In the genomic region with DNA sequence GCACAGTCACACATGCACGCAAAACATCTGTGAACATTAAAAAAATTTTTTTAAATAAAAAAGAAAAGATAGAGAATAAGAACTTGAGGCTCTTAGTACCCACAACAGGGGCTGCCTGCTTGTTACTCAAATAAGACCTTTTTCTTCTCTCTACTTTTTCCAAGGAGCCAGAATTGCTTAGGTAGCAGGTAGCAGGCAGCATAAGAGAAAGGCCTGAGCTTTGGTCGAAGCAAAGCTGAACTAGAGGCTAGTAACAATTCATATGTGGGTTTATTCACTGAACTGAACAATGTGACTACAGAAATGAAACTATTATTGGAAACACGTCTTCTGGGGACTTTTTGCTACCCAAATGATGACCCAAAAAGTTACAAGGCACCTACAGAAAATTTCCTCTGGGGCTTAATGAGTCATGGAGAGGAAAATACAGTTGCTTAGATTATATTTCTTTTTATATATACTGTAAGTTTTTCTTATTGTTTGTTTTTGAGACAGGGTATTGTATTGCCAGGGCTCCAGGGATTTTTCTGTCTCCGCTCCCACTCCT, we compare ENCODE assay signal across 22 mouse cellular contexts. TPM values are rescaled to one million over a fixed set of nuclear protein-coding genes. Genes with fewer than 3 reads are reported as not detected.
DNase-seq lines count a peak whose midpoint lies in the region; TF ChIP-seq lines count a peak whose summit lies in the region.
"Had no signal": no experiment of that assay in that cellular context is flagged by ENCODE, and none has a peak within 500 bp of the region (broad histone marks: within the 10 kb centered on the region; RNA-seq: fewer than 3 reads in every experiment).

No protein-coding gene starts in this region.

- no peaks in the 10 kb centered on the region for H3K9me3 ChIP-seq in ES-E14 (ENCODE audit: control insufficient read depth, insufficient read depth, low read depth, low read length)
- H3K9me3 ChIP-seq: embryonic facial prominence, embryonic 12.5 days; embryonic facial prominence, embryonic 15.5 days; hindbrain, embryonic 12.5 days; hindbrain, embryonic 15.5 days had no signal

- no peak overlapping the region for H3K4me3 ChIP-seq in left cerebral cortex, adult 2 months
- H3K4me3 ChIP-seq in ES-E14 (ENCODE audit: insufficient read depth in 1 of 2, low read depth in 1 of 2, low read length in 2 of 2, poor library complexity in 1 of 2, severe bottlenecking in 1 of 2) = no peak overlapping the region
- H3K4me3 ChIP-seq: embryonic facial prominence, embryonic 12.5 days; embryonic facial prominence, embryonic 15.5 days; hindbrain, embryonic 12.5 days; hindbrain, embryonic 15.5 days had no signal

- no peak for DNase-seq in left cerebral cortex, adult 2 months (ENCODE audit: extremely low spot score in 1 of 2, low spot score in 2 of 2)
- DNase-seq in left cerebral cortex, adult 8-10 months (ENCODE audit: low spot score in 2 of 2) = no peak
- no peak for DNase-seq in ES-E14 (ENCODE audit: low read depth, low spot score)
- DNase-seq in induced T-regulatory cell, adult 2 months (ENCODE audit: low read depth) = peak; percentile 39
- no peak for DNase-seq in ovary, postnatal 10 days (ENCODE audit: low spot score)
- no peak for DNase-seq in gastrocnemius, adult 8-10 months (ENCODE audit: low spot score in 2 of 2)
- DNase-seq in frontal cortex, adult 2 months (ENCODE audit: extremely low spot score in 1 of 2, low spot score in 1 of 2) = no peak
- no peak for DNase-seq in lung, postnatal 36 days
- DNase-seq: adrenal gland, postnatal 10 days; adrenal gland, postnatal 36 days; B cell, adult 2 months; cerebellum, adult 11 months; cerebellum, adult 2 months; cerebellum, adult 9-11 months; cerebellum, postnatal 25 days; forebrain, postnatal 0 days; gastrocnemius, postnatal 14 days; heart, adult 11 months had no signal

- H3K27ac ChIP-seq in left cerebral cortex, adult 2 months = peak overlapping the region; percentile 36; the same call in 1 of the 2 replicates
- H3K27ac ChIP-seq in ES-E14 (ENCODE audit: insufficient read depth, low read depth, low read length, poor library complexity, severe bottlenecking) = no peak overlapping the region
- H3K27ac ChIP-seq: embryonic facial prominence, embryonic 12.5 days; embryonic facial prominence, embryonic 15.5 days; hindbrain, embryonic 12.5 days; hindbrain, embryonic 15.5 days had no signal

- peak overlapping the region; percentile 66; the same call in 1 of the 2 replicates for H3K9ac ChIP-seq in ES-E14 (ENCODE audit: insufficient read depth, low read depth, low read length, poor library complexity, severe bottlenecking)
- H3K9ac ChIP-seq: embryonic facial prominence, embryonic 12.5 days; embryonic facial prominence, embryonic 15.5 days; forebrain, postnatal 0 days; hindbrain, embryonic 12.5 days; hindbrain, embryonic 15.5 days had no signal

- peaks cover 25% of the 10 kb centered on the region for H3K36me3 ChIP-seq in ES-E14 (ENCODE audit: control insufficient read depth, insufficient read depth, low read length, poor library complexity, severe bottlenecking)
- H3K36me3 ChIP-seq: embryonic facial prominence, embryonic 12.5 days; embryonic facial prominence, embryonic 15.5 days; hindbrain, embryonic 12.5 days; hindbrain, embryonic 15.5 days had no signal

- intact Hi-C loops in left cerebral cortex, adult 2 months (cut with DNase I) = loop anchor here (2.0 kb wide), 1 partner anchor 65 kb away; no protein-coding TSS in a partner anchor

- peaks cover 7% of the 10 kb centered on the region in 2 experiments; a peak in 2 of 4 replicates for H3K4me1 ChIP-seq in ES-E14 (ENCODE audit: control insufficient read depth in 2 of 2, insufficient read depth in 2 of 2, low read length in 2 of 2, poor library complexity in 1 of 2)
- H3K4me1 ChIP-seq: embryonic facial prominence, embryonic 12.5 days; embryonic facial prominence, embryonic 15.5 days; hindbrain, embryonic 12.5 days; hindbrain, embryonic 15.5 days had no signal

- no peak for TF ChIP-seq CTCF in left cerebral cortex, adult 2 months (IDR thresholded peaks at IDR 0.05)

- in situ Hi-C loops in ES-E14 (cut with MboI; ENCODE audit: low sequenced_read_pairs in 2 of 2, unreplicated experiment in 2 of 2) = no loop called here

TF ChIP-seq in ES-E14, 5 proteins besides CTCF, POLR2A, EP300 and RAD21:
- TF ChIP-seq MAFK (IDR thresholded peaks at IDR 0.05; ENCODE audit: insufficient read depth, low read depth, low read length) (no peak), HCFC1 (IDR thresholded peaks at IDR 0.05; ENCODE audit: borderline replicate concordance, insufficient read depth, low read length) (no peak), ZC3H11A (IDR thresholded peaks at IDR 0.05; ENCODE audit: borderline replicate concordance, low read depth, low read length) (no peak), CHD2 (IDR thresholded peaks at IDR 0.05; ENCODE audit: low read depth, low read length) (no peak), ZNF384 (IDR thresholded peaks at IDR 0.05; ENCODE audit: low read depth, low read length) (no peak)

RNA-seq across cellular contexts. Expression of a gene that starts 28.3 kb away (rescaled TPM):
- 10 to 100 TPM; 43.1 to 46.2 TPM for total RNA-seq in left cerebral cortex, adult 2 months (2021)
- total RNA-seq in left cerebral cortex, adult 8-10 months (2022) = 10 to 100 TPM; 36.5 to 44.1 (median 37.5) TPM
- 23.3 and 31.8 TPM in 2 replicates for total RNA-seq in ES-E14 (2012; rRNA removed)
- 1 to 10 TPM; 5.9 to 7.9 (median 6.9) TPM for total RNA-seq in gastrocnemius, adult 8-10 months (2022)
- polyA plus RNA-seq in frontal cortex, adult 2 months (2012; rRNA removed) = 42.8 and 43.4 TPM in 2 replicates
